Mouse (Mus musculus): ENCODE results near the gene Inka1. TPM values are rescaled to one million over a fixed set of nuclear protein-coding genes. Genes with fewer than 3 reads are reported as not detected.

Gene Inka1
- polyA plus RNA-seq, 1 experiment from 2014 or later, result 97.0 TPM

DNA sequence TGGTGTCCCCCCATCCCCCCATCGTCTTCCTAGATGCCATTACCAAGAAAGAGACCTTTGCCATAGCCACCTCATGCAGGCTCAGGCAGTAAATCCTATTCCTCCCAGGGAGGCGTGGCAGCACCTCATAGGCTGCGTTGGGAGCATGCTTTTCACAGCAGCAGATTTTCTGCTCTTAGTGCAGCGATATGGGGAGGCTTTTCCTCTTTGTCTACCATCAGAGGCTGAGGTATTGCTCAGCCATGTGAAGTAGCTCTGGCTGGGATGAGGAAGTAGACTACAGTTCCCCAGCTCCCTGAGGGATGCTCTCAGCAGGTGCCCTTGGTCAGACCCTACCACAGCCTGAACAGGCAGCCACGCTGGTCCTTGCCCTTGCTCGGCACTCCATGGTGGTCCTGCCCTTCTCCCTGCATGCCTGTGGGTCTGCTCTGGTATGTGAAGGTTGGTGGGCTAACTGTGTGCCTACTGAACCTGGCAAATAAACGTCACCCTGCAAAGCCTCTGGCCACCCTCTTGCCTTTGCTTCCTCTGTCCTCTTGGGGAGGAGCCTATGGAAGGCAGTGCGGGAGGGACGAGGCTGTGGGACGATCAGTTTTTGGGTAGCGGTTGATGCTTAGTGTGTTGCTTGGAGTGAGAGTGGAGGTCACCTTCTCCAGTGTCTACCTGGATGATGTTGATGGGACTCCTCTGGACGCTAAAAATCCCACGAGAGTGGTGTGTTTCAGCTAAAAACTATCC is 36.3 kb downstream of the Inka1 start:
- no peak overlapping the region for H3K27ac ChIP-seq
- no peaks in the 10 kb centered on the region for H3K27me3 ChIP-seq
- no peaks in the 10 kb centered on the region for H3K36me3 ChIP-seq
- ATAC-seq (ENCODE audit: insufficient number of reproducible peaks, insufficient read depth, low FRiP score, low TSS enrichment), result no peak
- H3K4me1 ChIP-seq, result peaks cover 12% of the 10 kb centered on the region
- H3K4me3 ChIP-seq, result no peak overlapping the region
- 77% methylated on average over 13 of the region's 13 CpGs for WGBS
- H3K9me3 ChIP-seq, result no peaks in the 10 kb centered on the region
- H3K4me2 ChIP-seq (replicated peaks), result no peak overlapping the region
- no peak overlapping the region for H3K9ac ChIP-seq

DNA sequence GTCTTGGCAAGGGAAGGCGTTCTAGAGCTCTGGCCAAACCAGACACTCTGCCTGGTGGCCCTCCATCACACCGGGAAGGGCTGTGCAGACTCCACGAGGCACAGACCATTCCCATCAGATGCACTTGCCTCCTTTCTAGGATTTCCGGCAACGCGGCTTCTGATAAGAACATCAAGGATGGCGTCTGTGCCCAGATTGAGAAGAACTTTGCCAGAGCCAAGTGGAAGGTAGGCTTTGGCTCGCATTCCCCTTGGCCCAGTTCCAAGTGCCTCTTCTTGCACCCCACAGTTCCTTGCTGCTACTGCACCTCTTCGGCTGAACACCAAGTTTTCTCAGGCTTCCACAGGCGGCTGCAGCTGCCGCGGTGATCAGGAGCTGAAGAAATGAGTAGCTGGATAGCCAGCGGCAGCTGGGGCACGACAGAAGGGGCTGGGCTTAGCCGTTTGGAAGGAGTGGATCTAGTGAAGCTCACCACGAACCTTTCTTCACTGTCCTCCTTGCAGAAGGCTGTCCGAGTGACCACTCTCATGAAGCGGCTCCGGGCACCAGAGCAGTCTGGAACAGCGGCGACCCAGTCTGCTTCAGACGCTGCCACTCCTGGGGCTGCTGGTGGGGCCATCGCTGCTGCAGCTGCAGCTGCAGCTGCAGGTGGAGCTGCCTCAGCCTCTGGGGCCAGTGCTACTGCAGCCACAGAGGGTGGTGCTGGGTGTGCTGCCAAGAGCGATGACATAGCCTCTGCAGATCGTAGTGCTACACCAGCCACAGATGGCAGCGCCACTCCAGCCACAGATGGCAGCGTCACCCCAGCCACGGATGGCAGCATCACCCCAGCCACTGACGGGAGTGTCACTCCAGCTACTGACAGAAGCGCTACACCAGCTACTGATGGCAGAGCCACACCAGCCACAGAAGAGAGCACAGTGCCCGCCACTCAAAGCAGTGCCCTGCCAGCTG is 38.2 kb downstream of the Inka1 start:
- no peaks in the 10 kb centered on the region for H3K36me3 ChIP-seq
- H3K4me2 ChIP-seq (replicated peaks), result no peak overlapping the region
- 90% methylated on average over 31 of the region's 31 CpGs for WGBS
- H3K9me3 ChIP-seq, result no peaks in the 10 kb centered on the region
- H3K4me1 ChIP-seq, result peaks cover 12% of the 10 kb centered on the region
- no peaks in the 10 kb centered on the region for H3K27me3 ChIP-seq
- ATAC-seq (ENCODE audit: insufficient number of reproducible peaks, insufficient read depth, low FRiP score, low TSS enrichment), result no peak
- no peak overlapping the region for H3K4me3 ChIP-seq
- no peak overlapping the region for H3K9ac ChIP-seq
- H3K27ac ChIP-seq, result no peak overlapping the region

DNA sequence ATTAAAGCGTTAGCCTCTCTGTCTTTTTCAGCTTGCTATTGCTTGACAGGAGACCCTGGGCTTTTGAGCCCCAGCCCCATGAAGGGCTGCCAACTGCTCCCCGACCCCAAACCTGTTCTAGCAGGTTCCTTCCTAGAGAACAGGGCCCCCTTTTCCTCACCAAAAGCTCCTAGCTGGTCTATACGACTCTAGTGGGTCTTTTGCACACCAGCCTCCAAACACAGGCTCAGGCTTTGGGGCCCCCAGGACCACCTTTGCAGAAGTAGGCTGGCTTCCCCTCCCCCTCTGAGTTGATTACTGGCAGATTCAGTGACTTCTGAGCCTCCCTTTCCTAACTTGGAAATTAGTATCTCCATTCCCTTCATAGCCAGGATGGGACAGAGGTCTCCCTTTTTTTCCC is 48.8 kb downstream of the Inka1 start:
- no peak overlapping the region for H3K27ac ChIP-seq
- peaks cover 28% of the 10 kb centered on the region for H3K27me3 ChIP-seq
- no peak for ATAC-seq (ENCODE audit: insufficient number of reproducible peaks, insufficient read depth, low FRiP score, low TSS enrichment)
- 0 out of 2 replicates have a peak overlapping the region, but pooled peaks have one; percentile 56 for H3K9ac ChIP-seq
- peak overlapping the region; percentile 92 for H3K4me2 ChIP-seq (replicated peaks)
- H3K4me1 ChIP-seq, result peaks cover 15% of the 10 kb centered on the region
- H3K4me3 ChIP-seq, result peak overlapping the region; percentile 53
- no peaks in the 10 kb centered on the region for H3K9me3 ChIP-seq
- no peaks in the 10 kb centered on the region for H3K36me3 ChIP-seq
- WGBS, result 14% methylated on average over 3 of the region's 3 CpGs

DNA sequence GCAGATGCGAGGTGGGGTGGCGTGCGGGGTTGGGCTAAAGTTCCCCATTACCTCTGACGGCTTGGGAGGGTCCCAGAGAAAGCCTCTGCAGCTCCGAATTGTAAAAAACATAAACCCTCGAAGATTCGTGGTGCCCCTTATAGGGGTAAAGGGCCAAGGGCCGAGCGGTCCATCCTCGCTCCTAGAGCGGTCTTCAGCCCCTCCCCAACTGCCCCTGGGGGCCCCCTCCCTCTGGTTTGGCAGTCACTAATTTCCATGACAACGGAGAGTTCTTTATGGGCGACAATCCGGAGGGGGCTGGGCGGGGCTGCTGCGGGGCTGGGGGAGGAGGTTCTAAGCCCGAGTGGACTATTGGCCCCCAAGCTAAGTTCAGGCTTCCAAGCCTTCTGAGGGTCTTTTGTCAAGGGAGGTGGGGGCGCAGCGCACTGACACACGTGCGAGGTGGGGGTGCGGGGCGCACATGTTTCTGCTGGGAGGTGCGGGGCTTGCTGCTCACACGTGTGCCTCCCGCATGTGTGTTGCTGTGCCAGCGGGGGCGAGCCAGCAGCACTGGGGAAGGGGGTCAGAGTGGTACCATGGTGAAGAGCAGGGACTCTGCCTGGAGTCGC is 49.4 kb downstream of the Inka1 start:
- H3K36me3 ChIP-seq, result no peaks in the 10 kb centered on the region
- peak overlapping the region; percentile 53 for H3K4me3 ChIP-seq
- H3K4me2 ChIP-seq (replicated peaks), result peak overlapping the region; percentile 92
- under 1% methylated on average over 29 of the region's 29 CpGs for WGBS
- H3K9ac ChIP-seq, result peak overlapping the region; percentile 56
- H3K9me3 ChIP-seq, result no peaks in the 10 kb centered on the region
- peaks cover 28% of the 10 kb centered on the region for H3K27me3 ChIP-seq
- peaks cover 15% of the 10 kb centered on the region for H3K4me1 ChIP-seq
- H3K27ac ChIP-seq, result no peak overlapping the region
- no peak for ATAC-seq (ENCODE audit: insufficient number of reproducible peaks, insufficient read depth, low FRiP score, low TSS enrichment)

DNA sequence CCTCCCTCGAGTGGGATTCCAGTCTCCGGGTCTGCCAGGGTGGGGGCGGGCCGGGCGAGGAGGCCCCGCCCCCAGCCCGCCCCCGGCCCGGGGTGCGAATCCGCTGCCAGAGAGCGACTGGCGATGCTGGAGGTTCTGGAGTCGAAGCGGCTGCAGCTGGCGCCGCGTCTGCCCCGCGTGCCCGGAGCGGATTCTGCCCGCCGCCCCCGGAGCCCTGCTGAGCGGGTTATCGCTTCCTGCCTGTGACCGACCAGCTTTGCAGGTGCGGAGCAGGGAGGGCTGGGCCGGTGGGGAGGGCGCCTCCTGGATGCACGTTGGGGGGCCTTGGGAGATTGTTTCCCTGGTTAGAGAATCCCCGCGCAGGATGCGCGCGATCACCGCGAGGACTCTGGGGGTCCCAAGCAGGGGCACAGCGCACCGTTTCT is 49.9 kb downstream of the Inka1 start:
- no peak for ATAC-seq (ENCODE audit: insufficient number of reproducible peaks, insufficient read depth, low FRiP score, low TSS enrichment)
- Histone ChIP-seq H3K9ac (peak overlapping the region; percentile 56), H3K27me3 (peaks cover 28% of the 10 kb centered on the region), H3K4me1 (peaks cover 15% of the 10 kb centered on the region), H3K4me3 (peak overlapping the region; percentile 53), H3K36me3 (no peaks in the 10 kb centered on the region), H3K4me2 (replicated peaks) (peak overlapping the region; percentile 92), H3K9me3 (no peaks in the 10 kb centered on the region), H3K27ac (no peak overlapping the region)
- under 1% methylated on average over 41 of the region's 41 CpGs for WGBS

DNA sequence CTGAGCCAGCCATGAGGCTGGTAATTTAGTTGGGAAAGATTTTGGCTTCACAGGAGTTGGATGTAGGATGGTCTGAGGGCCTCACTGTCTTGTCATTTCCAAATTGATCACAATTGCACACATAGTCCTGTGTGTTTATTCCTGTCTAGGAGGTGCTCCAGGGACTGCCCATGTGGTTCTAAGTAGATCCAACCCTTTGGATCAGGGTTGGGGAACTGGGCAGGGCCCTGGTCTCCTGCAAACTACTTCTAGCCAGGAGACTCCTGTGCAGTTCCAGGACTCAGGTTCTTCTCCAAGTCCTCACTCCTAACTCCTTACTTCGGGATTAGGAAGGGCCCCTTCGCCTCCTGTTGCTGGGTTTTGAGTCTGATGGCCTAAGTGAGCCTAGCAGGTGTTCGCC is 50.3 kb downstream of the Inka1 start, which contains the start of gene Camkv:
Gene Camkv, plus strand, starts transcription at position 301 of the 400 bp plus-strand sequence.
- peak within 1 kb of the TSS; percentile 92 for H3K4me2 ChIP-seq (replicated peaks)
- peaks cover 15% of the 10 kb centered on the region for H3K4me1 ChIP-seq
- H3K27ac ChIP-seq, result no peak within 1 kb of the TSS
- 9% methylated on average over 3 of the region's 3 CpGs for WGBS
- peaks cover 28% of the 10 kb centered on the region for H3K27me3 ChIP-seq
- peak within 1 kb of the TSS; percentile 56 for H3K9ac ChIP-seq
- peak within 1 kb of the TSS; percentile 53 for H3K4me3 ChIP-seq
- H3K36me3 ChIP-seq, result no peaks in the 10 kb centered on the region
- no peak for ATAC-seq (ENCODE audit: insufficient number of reproducible peaks, insufficient read depth, low FRiP score, low TSS enrichment)
- no peaks in the 10 kb centered on the region for H3K9me3 ChIP-seq

Other genes starting within 250 kb of the Inka1 start
- gene Rbm5, start 214.9 kb downstream of the Inka1 start, polyA plus RNA-seq (2016; fragmentation: Nextera tagmentation; extraction: Ambion mirVana), result 232 and 261 TPM in 2 replicates
- 103 and 110 TPM in 2 replicates for gene Rbm6, start 112.6 kb downstream of the Inka1 start, polyA plus RNA-seq (2016; fragmentation: Nextera tagmentation; extraction: Ambion mirVana)
- gene Mon1a, start 97.7 kb downstream of the Inka1 start, polyA plus RNA-seq (2016; fragmentation: Nextera tagmentation; extraction: Ambion mirVana), result 11.3 and 14.1 TPM in 2 replicates
- gene Mst1r, start 79.0 kb downstream of the Inka1 start, polyA plus RNA-seq (2016; fragmentation: Nextera tagmentation; extraction: Ambion mirVana), result 2.8 and 3.6 TPM in 2 replicates
- not detected in 2 replicates for gene Actl11, start 57.4 kb downstream of the Inka1 start, polyA plus RNA-seq (2016; fragmentation: Nextera tagmentation; extraction: Ambion mirVana)
- gene Camkv, start 50.2 kb downstream of the Inka1 start, polyA plus RNA-seq (2016; fragmentation: Nextera tagmentation; extraction: Ambion mirVana), result 7.0 and 7.5 TPM in 2 replicates
- gene Traip, start 35.7 kb downstream of the Inka1 start, polyA plus RNA-seq (2016; fragmentation: Nextera tagmentation; extraction: Ambion mirVana), result 29.4 and 29.6 TPM in 2 replicates
- gene Uba7, start 10.4 kb downstream of the Inka1 start, polyA plus RNA-seq (2016; fragmentation: Nextera tagmentation; extraction: Ambion mirVana), result 24.6 and 25.0 TPM in 2 replicates
- 8.8 and 11.0 TPM in 2 replicates for gene Gm20661, start 2.8 kb downstream of the Inka1 start, polyA plus RNA-seq (2016; fragmentation: Nextera tagmentation; extraction: Ambion mirVana)
- 14.6 and 16.2 TPM in 2 replicates for gene Cdhr4, start 6.6 kb upstream of the Inka1 start, polyA plus RNA-seq (2016; fragmentation: Nextera tagmentation; extraction: Ambion mirVana)
- gene Gm20662, start 10.5 kb upstream of the Inka1 start, polyA plus RNA-seq (2016; fragmentation: Nextera tagmentation; extraction: Ambion mirVana), result 0.51 and 0.85 TPM in 2 replicates
- 82.2 and 85.6 TPM in 2 replicates for gene Ip6k1, start 16.6 kb upstream of the Inka1 start, polyA plus RNA-seq (2016; fragmentation: Nextera tagmentation; extraction: Ambion mirVana)
- 25.1 and 28.8 TPM in 2 replicates for gene Gmppb, start 63.4 kb upstream of the Inka1 start, polyA plus RNA-seq (2016; fragmentation: Nextera tagmentation; extraction: Ambion mirVana)
- 3.1 and 4.2 TPM in 2 replicates for gene Amigo3, start 67.3 kb upstream of the Inka1 start, polyA plus RNA-seq (2016; fragmentation: Nextera tagmentation; extraction: Ambion mirVana)
- gene Mst1, start 94.6 kb upstream of the Inka1 start, polyA plus RNA-seq (2016; fragmentation: Nextera tagmentation; extraction: Ambion mirVana), result 0.29 and 0.31 TPM in 2 replicates
- gene Rnf123, start 97.5 kb upstream of the Inka1 start, polyA plus RNA-seq (2016; fragmentation: Nextera tagmentation; extraction: Ambion mirVana), result 34.5 and 38.2 TPM in 2 replicates
- 54.7 and 55.0 TPM in 2 replicates for gene Apeh, start 108.7 kb upstream of the Inka1 start, polyA plus RNA-seq (2016; fragmentation: Nextera tagmentation; extraction: Ambion mirVana)
- 1.1 and 1.5 TPM in 2 replicates for gene Bsn, start 204.5 kb upstream of the Inka1 start, polyA plus RNA-seq (2016; fragmentation: Nextera tagmentation; extraction: Ambion mirVana)